Mouse (Mus musculus) heart, adult 2 months (tissue): ENCODE data around the gene Otulinl.

Experiments used
- CTCF ChIP-seq: fragments of 200-600 bp; IDR thresholded peaks from 2 replicates; pipeline ENCODE4 v1.8.1; 2022; ENCODE audit warnings: antibody characterized with exemption, mild to moderate bottlenecking, moderate library complexity
- EP300 ChIP-seq: fragments of 200-500 bp; IDR thresholded peaks from 2 replicates; pipeline ENCODE4 v1.6.1; 2011; ENCODE audit warnings: low read depth, low read length, control low read depth; ENCODE audit not compliant: insufficient read depth
- POLR2A ChIP-seq: fragments of 200-500 bp; IDR thresholded peaks from 2 replicates; pipeline ENCODE4 v1.6.1; 2011; ENCODE audit warnings: mild to moderate bottlenecking, low read depth, low read length, control low read depth; ENCODE audit not compliant: insufficient read depth

- TF ChIP-seq CTCF (no peak), POLR2A (peak; percentile 39), EP300 (no peak)
Observed at GRCm38 (mm10) chr15:27618778-27619533, 62.4 kb downstream of the Otulinl start.
